Mouse (Mus musculus) liver, embryonic 16.5 days (tissue): ENCODE measurements around the gene Chchd10. TPM values are rescaled to one million over a fixed set of nuclear protein-coding genes. Genes with fewer than 3 reads are reported as not detected.

ENCODE experiments used
- ATAC-seq: fragments of 200-750 bp; cut with Nextera tagmentation; 2 replicates; pipeline ENCODE4 v1.8.0; 2017; ENCODE audit warnings: low read depth, mild to moderate bottlenecking, moderate number of reproducible peaks, moderate library complexity
- H3K27ac ChIP-seq: fragments of 300-500 bp; sonication (generic); 2 replicates; pipeline ENCODE4 v1.5.1; 2014; ENCODE audit warnings: mild to moderate bottlenecking, low read length
- H3K27me3 ChIP-seq: fragments of 300-500 bp; sonication (generic); 2 replicates; pipeline ENCODE4 v1.6.1; 2014; ENCODE audit warnings: low read depth, low read length, mixed read lengths; ENCODE audit not compliant: control insufficient read depth, insufficient read depth
- H3K36me3 ChIP-seq: fragments of 300-500 bp; sonication (generic); 2 replicates; pipeline ENCODE4 v1.6.1; 2014; ENCODE audit warnings: mild to moderate bottlenecking; ENCODE audit not compliant: control insufficient read depth, insufficient read depth
- H3K4me1 ChIP-seq: fragments of 300-500 bp; sonication (generic); 2 replicates; pipeline ENCODE4 v1.6.1; 2014; ENCODE audit warnings: low read depth, low read length, mixed read lengths; ENCODE audit not compliant: control insufficient read depth
- H3K4me2 ChIP-seq: fragments of 300-500 bp; sonication (generic); 2 replicates; pipeline ENCODE4 v1.6.1; 2014; ENCODE audit warnings: low read depth, low read length, mixed read lengths
- H3K4me3 ChIP-seq: fragments of 300-500 bp; sonication (generic); 2 replicates; pipeline ENCODE4 v1.5.1; 2014; ENCODE audit warnings: low read depth, mild to moderate bottlenecking, low read length
- H3K9ac ChIP-seq: fragments of 300-500 bp; sonication (generic); 2 replicates; pipeline ENCODE4 v1.6.1; 2014; ENCODE audit warnings: low read depth, low read length
- H3K9me3 ChIP-seq: fragments of 300-500 bp; sonication (generic); replicated peaks from 2 replicates; pipeline ENCODE4 v1.6.1; 2016; ENCODE audit warnings: low read length; ENCODE audit not compliant: control insufficient read depth
- whole genome bisulfite sequencing: fragments of 180-500 bp; shearing (Covaris S2); extraction: QIAGEN DNeasy Blood & Tissue Kit; methylation state at CpG from one replicate; pipeline ENCODE4 v1.1.7; 2014; ENCODE audit not compliant: insufficient replicate concordance; 5-methylcytosine and 5-hydroxymethylcytosine counted together
- polyA plus RNA-seq: library from polyadenylated mRNA; unstranded; fragments of >200 nt; fragmentation: Nextera tagmentation; extraction: Ambion mirVana; gene quantifications from 2 replicates; pipeline ENCODE4 v1.2.1, GENCODE M21; 2015

The Chchd10 gene
- polyA plus RNA-seq, 1 experiment from 2014 or later, result 137 TPM

- no peaks in the 10 kb centered on the region for H3K36me3 ChIP-seq
- no peak within 1 kb of the TSS for H3K4me2 ChIP-seq
- H3K9ac ChIP-seq, result no peak within 1 kb of the TSS
- peaks cover 16% of the 10 kb centered on the region for H3K4me1 ChIP-seq
- 64% methylated on average over 15 of the region's 15 CpGs for WGBS
- no peak within 1 kb of the TSS for H3K4me3 ChIP-seq
- ATAC-seq, result no peak
- H3K27me3 ChIP-seq, result no peaks in the 10 kb centered on the region; the same call in 1 of the 2 replicates
- H3K27ac ChIP-seq, result no peak within 1 kb of the TSS
- no peaks in the 10 kb centered on the region for H3K9me3 ChIP-seq
These were observed 10.0 kb downstream of the Chchd10 start, which contains the start of gene Vpreb3 for GRCm38 (mm10) chr10:75942736-75943477. Gene Vpreb3, plus strand, starts transcription at chr10:75943057.

GRCm38 (mm10) chr10:75944066-75944772 lies 11.3 kb downstream of the Chchd10 start:
- ATAC-seq, result no peak

GRCm38 (mm10) chr10:75945213-75945612 lies 12.3 kb downstream of the Chchd10 start:
- Histone ChIP-seq H3K9me3 (no peaks in the 10 kb centered on the region), H3K36me3 (no peaks in the 10 kb centered on the region), H3K4me3 (no peak overlapping the region), H3K4me2 (no peak overlapping the region), H3K4me1 (peaks cover 6% of the 10 kb centered on the region), H3K9ac (no peak overlapping the region), H3K27ac (no peak overlapping the region), H3K27me3 (peaks cover 12% of the 10 kb centered on the region)
- no peak for ATAC-seq
- 78% methylated on average over 7 of the region's 7 CpGs for WGBS

More at GRCm38 (mm10) chr10:75944066-75944772, 11.3 kb downstream of the Chchd10 start:
- no peak overlapping the region for H3K4me2 ChIP-seq
- H3K36me3 ChIP-seq, result no peaks in the 10 kb centered on the region
- H3K27me3 ChIP-seq, result peaks cover 3% of the 10 kb centered on the region; the same call in 1 of the 2 replicates
- peaks cover 9% of the 10 kb centered on the region for H3K4me1 ChIP-seq
- H3K4me3 ChIP-seq, result no peak overlapping the region
- H3K9ac ChIP-seq, result no peak overlapping the region
- 40% methylated on average over 11 of the region's 11 CpGs for WGBS
- no peak overlapping the region for H3K27ac ChIP-seq
- H3K9me3 ChIP-seq, result no peaks in the 10 kb centered on the region

GRCm38 (mm10) chr10:75945896-75946295 lies 13.0 kb downstream of the Chchd10 start:
- H3K4me1 ChIP-seq, result no peaks in the 10 kb centered on the region; the same call in 1 of the 2 replicates
- H3K9ac ChIP-seq, result no peak overlapping the region
- WGBS, result 66% methylated on average over 7 of the region's 7 CpGs
- no peaks in the 10 kb centered on the region for H3K9me3 ChIP-seq
- H3K36me3 ChIP-seq, result no peaks in the 10 kb centered on the region
- no peak overlapping the region for H3K4me2 ChIP-seq
- ATAC-seq, result no peak
- H3K4me3 ChIP-seq, result no peak overlapping the region
- H3K27ac ChIP-seq, result no peak overlapping the region
- peaks cover 19% of the 10 kb centered on the region for H3K27me3 ChIP-seq

- Histone ChIP-seq H3K4me1 (peaks cover 5% of the 10 kb centered on the region), H3K27me3 (peaks cover 23% of the 10 kb centered on the region), H3K4me2 (no peak overlapping the region), H3K36me3 (no peaks in the 10 kb centered on the region), H3K9me3 (no peaks in the 10 kb centered on the region), H3K27ac (no peak overlapping the region), H3K4me3 (no peak overlapping the region), H3K9ac (no peak overlapping the region)
- no peak for ATAC-seq
- WGBS, result 56% methylated on average over 5 of the region's 5 CpGs
These were observed 15.1 kb downstream of the Chchd10 start for GRCm38 (mm10) chr10:75948079-75948478.

GRCm38 (mm10) chr10:75949053-75950045 lies 16.4 kb downstream of the Chchd10 start:
- Histone ChIP-seq H3K9ac (no peak overlapping the region), H3K4me2 (no peak overlapping the region), H3K27ac (no peak overlapping the region), H3K4me1 (peaks cover 5% of the 10 kb centered on the region), H3K9me3 (no peaks in the 10 kb centered on the region), H3K27me3 (peaks cover 23% of the 10 kb centered on the region), H3K36me3 (no peaks in the 10 kb centered on the region), H3K4me3 (no peak overlapping the region)
- no peak for ATAC-seq
- 65% methylated on average over 22 of the region's 22 CpGs for WGBS

- Histone ChIP-seq H3K27ac (no peak overlapping the region), H3K9ac (no peak overlapping the region), H3K9me3 (no peaks in the 10 kb centered on the region), H3K36me3 (no peaks in the 10 kb centered on the region), H3K27me3 (peaks cover 25% of the 10 kb centered on the region), H3K4me1 (peaks cover 5% of the 10 kb centered on the region), H3K4me3 (peak overlapping the region; percentile 53), H3K4me2 (peak overlapping the region; percentile 62)
- WGBS, result 8% methylated on average over 23 of the region's 23 CpGs
- peak; percentile 52 for ATAC-seq
These were observed 17.9 kb downstream of the Chchd10 start for GRCm38 (mm10) chr10:75950791-75951210.

- ATAC-seq, result no peak
- peaks cover 25% of the 10 kb centered on the region for H3K27me3 ChIP-seq
These were observed 18.6 kb downstream of the Chchd10 start for GRCm38 (mm10) chr10:75951424-75952050.

More at GRCm38 (mm10) chr10:75951424-75952050, 18.6 kb downstream of the Chchd10 start:
- peak overlapping the region; percentile 62 for H3K4me2 ChIP-seq
- H3K36me3 ChIP-seq, result no peaks in the 10 kb centered on the region
- no peaks in the 10 kb centered on the region for H3K9me3 ChIP-seq
- no peak overlapping the region for H3K27ac ChIP-seq
- no peak overlapping the region for H3K9ac ChIP-seq
- 3% methylated on average over 13 of the region's 13 CpGs for WGBS
- peaks cover 5% of the 10 kb centered on the region for H3K4me1 ChIP-seq
- peak overlapping the region; percentile 53 for H3K4me3 ChIP-seq
